Mouse (Mus musculus): ENCODE measurements around the gene Dock6.
"Not testable (repeated sequence)": the region's sequence is repeated elsewhere in the genome, so short reads cannot be mapped to it uniquely, and the experiment has no call there.

Gene Dock6

DNA sequence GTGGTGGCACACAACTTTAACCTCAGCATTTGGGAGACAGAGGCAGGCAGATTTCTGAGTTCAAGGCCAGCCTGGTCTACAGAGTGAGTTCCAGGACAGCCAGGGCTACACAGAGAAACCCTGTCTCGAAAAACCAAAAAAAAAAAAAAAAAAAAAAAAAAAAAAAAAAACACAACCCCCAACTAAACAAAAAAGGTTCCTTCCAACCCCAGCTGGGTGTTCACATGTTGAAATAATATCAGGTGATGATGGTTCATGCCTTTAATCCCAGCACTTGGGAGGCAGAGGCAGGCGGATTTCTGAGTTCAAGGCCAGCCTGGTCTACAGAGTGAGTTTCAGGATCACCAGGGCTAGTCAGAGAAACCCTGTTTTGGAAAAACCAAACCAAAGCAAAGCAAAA is 66.1 kb downstream of the Dock6 start:
- in situ Hi-C loops (cut with MboI; ENCODE audit: low sequenced_read_pairs) = not testable (repeated sequence)

DNA sequence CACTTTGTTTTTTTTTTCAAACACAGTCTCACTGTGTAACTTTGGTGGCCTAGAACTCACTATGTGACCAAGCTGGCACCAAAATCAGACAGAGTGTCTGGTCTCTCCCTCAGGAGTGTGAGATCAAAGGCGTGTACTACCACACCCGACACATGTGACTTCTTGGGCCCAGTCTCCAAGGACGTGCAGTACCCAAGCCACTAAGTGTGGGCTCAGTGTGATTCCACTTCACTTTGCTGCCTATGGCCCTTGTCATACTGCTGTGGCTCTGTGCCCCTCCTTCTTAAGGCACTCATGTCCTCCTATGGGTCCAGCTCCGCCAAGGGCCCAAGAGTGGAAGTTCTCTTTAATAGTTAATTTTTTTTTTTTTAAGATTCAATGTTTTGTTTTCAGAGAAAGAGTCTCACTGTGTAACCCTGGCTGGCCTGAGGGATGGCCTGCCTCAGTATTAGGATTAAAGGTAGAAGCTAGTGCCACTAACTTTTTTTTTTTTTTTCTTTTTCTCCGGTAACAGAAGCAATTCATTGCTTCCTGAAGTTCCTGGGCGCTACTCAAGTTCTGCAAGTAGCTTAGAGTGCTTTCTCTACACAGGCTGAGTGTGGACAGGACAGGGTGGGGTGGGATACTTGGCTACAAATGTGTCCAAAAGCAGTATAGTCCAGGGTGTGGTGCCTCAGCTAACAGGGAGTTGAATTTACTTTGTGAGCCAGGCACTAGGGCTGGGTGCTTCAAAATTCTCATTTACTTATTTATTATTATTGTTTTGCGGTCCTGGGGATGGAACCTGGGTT is 67.7 kb downstream of the Dock6 start:
- in situ Hi-C loops (cut with MboI; ENCODE audit: low sequenced_read_pairs) = no loop called here

DNA sequence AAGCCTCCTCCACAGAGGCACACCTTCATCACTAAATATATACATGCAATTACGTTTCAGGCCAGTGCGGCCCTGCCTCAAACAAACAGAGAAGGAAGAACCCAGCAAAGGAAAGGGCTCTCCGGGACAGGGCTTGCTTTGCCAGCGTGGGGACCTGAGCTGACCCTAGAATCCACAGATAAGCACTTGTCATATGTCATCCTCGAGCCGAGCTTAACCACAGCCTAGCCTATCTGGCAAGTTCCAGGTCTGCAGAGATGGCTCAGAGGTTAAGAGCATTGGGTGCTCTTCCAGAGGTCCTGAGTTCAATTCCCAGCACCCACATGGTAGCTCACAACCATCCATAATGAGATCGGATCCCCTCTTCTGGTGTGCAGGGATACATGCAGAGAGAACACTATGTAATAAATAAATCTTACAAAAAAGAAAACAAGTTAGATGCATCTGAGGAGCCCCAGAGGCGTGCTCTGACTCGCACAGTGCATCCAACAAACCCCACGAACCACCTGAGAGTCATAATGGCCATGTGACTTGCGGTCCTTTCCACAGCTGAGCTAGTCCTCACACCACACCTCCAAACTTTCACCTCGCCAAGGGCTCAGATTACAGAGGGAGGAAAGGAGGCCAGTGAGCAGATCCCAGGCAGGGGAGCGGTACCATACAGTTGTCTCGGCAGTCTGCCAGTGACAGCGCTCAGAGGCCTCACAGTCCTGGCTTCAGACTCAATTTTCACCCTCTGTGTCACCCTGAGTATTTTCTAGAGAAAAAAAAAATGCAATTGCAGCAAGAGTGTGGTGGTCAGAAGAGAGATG is 70.6 kb downstream of the Dock6 start:
- in situ Hi-C loops (cut with MboI; ENCODE audit: low sequenced_read_pairs) = no loop called here

DNA sequence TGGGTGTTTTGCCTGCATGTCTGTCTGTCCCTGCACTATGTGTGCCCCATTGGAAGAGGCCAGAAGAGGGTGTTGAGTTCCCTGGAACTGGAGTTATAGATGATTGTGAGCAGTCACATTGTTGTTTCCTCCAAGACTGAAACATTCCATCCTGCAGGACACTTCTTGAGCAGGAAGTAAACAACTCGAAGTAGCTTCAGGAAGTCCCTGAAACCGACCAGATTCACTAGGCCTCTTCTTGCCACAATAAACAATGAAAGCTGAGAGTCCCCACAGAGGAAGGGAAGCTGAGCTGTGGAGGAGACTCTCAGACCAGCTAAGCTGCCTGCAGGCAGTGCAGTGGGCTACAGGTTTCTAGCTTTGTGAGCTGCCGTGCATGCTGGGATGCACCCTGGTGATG is 74.7 kb downstream of the Dock6 start:
- in situ Hi-C loops (cut with MboI; ENCODE audit: low sequenced_read_pairs) = no loop called here

DNA sequence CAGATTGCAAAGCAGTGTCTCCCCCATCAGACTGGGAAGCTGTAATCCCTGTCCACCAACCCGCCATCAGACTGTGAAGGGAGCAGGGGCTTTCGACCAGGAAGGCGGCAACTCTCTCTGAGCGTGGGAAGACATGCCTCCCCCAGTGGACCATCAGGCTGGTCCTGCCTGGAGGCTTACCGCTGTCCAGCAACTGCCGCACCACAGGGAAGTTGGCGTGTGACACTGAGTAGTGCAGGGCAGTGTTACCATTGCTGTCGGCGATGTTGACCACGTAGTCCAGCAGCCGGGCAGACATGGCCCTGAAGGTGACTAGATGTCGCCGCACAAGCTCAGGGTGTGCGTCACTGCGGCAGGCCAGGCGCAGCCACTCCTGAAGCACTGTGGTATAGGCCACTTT is 78.1 kb downstream of the Dock6 start:
- in situ Hi-C loops (cut with MboI; ENCODE audit: low sequenced_read_pairs) = no loop called here

DNA sequence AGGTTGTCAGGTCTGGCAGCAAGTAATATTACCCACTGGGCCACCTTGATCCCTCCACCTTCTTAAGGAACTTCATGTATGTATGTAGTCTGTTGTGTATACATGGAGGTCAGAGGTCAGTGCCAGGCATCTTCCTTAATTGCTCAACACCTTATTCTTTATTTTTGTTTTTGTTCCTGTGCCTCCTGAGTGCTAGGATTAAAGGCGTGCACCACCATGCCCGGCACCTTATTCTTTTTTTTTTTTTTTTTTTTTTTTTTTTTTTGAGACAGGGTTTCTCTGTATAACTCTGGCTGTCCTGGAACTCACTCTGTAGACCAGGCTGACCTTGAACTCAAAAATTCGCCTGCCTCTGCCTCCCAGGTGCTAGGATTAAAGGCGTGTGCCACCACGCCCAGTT is 79.0 kb downstream of the Dock6 start:
- in situ Hi-C loops (cut with MboI; ENCODE audit: low sequenced_read_pairs) = not testable (repeated sequence)

DNA sequence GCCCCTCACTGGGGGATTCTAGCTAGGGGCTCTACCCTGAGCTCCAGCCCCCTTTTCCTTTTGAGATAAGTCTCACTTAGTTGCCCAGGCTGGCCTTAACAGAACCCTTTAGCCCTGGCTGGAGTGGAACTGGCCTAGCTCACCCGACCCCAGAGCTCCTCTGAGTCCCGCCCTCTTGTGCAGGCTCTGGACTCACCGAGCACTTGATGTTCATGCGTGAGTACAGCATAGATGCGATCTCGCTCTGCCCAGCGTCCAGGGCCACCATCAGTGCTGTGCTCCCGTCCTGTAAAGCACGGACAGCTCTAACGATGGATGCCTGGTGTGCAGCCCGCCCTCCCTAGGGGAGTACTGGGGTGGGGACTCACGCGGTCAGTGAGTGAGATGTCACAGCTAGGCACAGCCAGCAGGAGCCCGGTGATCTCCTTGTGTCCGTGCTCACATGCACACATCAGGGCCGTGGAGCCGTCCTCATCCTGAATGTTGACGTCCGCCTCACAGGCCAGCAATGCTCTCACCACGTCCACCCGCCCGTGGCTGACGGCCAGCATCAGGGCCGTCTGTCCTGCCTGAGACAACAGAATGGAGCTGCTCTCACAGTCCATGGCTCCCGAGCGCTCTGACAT is 82.8 kb downstream of the Dock6 start:
- in situ Hi-C loops (cut with MboI; ENCODE audit: low sequenced_read_pairs) = no loop called here

DNA sequence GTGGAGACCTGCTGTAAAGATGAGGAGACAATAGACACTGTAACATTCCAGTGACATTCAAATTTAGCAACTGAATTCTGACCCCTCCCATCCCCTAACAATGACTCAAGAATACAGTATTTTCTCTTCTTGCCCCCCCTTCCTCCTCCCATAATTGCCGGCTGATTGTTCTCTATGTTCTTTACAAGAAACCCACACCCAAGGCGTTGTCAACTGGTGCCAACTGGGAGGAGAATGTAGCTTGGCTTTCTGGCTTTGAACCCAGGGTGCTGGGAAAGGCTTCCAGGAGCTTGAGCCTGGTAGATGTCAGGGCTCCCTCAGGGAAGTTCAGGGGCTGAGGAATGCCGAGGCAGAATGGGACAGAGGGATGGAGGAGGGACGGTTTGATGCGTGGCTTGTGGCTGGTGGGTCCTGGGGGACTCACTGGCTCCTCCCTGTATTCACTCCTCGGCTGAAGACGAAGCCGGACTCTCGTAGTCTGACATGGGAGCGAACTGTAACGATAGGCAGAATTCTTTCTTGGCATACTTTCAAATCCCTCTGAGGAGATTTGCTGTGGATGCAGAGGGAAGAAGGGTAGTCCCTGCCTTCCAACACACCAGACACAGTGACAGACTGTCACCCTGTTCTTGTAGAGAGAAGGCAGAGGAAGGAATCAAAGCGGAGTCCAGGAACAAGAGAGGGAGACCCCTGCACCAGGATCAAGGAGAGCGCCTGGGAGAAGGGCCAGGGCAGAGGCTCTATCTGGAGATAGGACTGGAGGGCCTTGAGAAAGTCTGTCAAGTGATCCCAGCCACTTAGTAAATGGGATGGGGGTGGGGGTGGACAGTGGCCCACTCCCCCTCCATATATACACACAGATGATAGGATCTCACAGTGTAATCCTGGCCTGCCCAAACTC is 83.7 kb downstream of the Dock6 start:
- in situ Hi-C loops (cut with MboI; ENCODE audit: low sequenced_read_pairs) = no loop called here

DNA sequence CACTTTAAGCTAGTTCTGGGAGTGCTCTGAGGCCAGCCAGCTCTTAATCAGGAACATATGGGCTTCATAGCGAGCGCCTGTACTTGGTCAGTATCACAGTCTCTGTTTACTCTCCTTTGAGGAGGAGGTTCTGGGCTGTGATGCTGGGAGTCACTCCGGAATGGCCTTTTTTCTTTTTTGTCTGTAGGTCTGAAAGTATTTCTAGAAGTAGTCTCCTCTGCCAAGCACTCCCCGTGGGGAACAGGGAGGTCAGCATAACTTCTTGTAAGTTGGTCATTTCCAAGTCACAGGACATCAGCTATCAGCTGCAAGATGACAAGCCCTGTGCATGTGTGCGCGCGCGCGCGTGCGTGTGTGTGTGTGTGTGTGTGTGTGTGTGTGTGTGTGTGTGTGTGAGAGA is 84.5 kb downstream of the Dock6 start:
- in situ Hi-C loops (cut with MboI; ENCODE audit: low sequenced_read_pairs) = no loop called here

DNA sequence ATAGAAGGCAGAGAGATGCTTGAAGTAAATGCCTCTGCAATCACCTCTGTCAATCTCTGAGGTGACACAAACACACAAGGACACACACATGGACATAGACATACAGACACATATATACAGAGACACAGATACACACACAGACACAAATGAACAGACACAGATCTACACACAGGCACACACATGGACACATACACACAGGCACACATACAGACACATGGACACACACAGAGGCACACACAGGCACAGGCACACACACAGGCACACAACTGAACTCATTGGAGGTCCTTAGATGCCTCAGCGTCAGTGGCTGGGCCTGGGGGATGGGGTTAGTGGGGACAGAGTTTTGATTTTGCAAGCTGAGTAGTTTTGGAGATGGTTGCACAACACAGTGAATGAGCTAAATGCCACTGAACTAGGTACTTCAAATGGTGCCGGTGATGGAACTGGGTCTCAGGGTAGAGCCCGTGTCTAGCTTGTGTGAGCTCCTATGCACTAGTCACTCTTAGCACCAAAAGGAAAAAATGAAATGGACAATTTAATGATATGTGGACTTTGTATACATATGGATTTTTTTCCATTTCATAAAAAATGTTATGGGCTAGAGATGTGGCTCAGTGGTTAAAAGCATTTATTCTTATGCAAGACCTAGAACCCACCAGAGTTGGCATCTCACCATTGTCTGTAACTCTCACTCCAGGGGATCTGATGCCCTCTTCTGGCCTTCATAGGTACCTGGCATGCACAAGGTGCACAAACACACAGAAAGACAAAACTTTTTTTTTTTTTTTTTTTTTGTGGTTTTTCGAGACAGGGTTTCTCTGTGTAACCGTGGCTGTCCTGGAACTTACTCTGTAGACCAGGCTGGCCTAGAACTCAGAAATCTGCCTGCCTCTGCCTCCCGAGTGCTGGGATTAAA is 88.1 kb downstream of the Dock6 start:
- in situ Hi-C loops (cut with MboI; ENCODE audit: low sequenced_read_pairs) = no loop called here

DNA sequence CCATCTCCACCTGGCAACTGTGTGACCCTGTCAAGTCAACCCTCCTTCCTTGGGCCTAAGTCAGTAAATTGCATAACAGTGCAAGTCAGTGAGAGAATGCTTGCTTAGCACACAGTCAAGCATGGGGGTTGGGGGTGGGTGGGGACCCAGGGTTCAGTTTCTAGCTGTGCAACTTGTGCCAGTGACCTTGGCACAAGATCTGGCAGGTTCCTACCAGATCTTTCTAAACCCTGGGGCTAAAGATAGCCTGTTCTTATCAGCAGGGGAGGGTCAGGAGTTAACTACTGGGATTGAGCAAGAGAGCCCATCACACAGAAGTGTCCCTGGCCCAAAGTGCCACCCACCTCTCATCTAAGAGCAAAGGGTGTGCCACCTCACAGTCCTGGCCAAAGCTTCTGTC is 90.3 kb downstream of the Dock6 start:
- in situ Hi-C loops (cut with MboI; ENCODE audit: low sequenced_read_pairs) = no loop called here

DNA sequence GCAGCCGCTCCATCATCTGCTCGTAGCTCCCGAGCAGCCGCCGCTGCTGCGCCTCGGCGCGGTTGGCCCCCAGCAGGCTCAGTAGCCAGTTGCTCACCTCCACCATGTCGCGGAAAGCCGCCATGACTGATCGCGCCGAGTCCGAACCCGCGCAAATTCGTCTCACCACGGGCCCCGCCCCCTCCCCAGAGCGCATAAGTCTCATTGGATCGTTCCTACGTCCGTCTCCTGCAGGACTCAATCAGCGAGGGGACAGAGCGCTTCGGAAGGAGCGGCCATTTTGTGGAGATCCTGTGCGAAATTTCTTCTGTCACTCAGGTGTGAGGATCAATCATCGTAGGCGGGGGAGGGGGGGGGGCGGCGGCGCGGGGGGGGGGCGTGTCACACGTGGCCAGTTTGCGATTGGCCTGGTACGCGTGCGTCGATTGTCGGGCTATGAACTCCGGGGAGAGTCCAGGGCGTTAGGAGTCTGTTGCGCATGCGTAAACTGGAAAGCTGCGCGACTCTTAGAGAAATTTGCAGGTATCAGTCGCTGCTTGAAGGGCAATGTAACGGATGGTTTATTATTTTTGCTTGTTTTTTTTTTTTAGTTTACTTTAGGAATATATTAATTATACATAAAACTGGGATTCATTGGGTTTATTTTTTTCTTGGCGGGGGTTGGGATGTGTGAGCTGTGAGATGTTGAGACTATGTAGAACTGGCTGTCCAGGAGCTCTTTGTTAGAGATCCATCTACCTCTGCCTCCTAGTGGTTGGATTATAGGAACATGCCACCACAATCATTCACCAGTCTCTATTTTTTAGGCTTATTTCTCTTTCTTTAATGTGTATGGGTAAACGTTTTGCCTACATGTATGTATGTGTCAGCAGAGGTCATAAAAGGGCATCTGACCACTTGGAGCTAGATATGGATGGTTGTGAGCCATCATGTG is 92.0 kb downstream of the Dock6 start, which contains the start of gene Spc24:
Gene Spc24 (minus strand): TSS at position 149 of the 934 bp plus-strand sequence.
- in situ Hi-C loops (cut with MboI; ENCODE audit: low sequenced_read_pairs) = no loop called here

DNA sequence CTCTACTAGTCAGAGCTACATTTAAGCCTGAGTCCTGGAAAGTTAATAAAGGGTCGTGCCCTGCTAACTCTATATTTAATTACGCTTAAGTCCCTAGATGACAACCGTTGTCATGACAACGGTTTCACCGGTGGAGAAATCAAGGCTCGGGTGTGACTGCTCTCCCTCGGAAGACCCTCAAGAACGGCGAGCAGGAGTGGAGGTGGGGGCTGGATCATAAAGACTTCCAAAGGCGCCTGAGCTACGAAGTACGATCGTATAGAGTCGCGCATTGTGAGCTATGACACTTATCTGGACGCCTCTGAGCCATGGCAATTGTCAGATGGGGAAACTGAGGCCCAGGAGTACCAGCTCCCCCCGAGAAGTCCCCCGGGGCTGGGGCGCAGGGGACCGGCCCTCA is 92.7 kb downstream of the Dock6 start:
- in situ Hi-C loops (cut with MboI; ENCODE audit: low sequenced_read_pairs) = no loop called here

DNA sequence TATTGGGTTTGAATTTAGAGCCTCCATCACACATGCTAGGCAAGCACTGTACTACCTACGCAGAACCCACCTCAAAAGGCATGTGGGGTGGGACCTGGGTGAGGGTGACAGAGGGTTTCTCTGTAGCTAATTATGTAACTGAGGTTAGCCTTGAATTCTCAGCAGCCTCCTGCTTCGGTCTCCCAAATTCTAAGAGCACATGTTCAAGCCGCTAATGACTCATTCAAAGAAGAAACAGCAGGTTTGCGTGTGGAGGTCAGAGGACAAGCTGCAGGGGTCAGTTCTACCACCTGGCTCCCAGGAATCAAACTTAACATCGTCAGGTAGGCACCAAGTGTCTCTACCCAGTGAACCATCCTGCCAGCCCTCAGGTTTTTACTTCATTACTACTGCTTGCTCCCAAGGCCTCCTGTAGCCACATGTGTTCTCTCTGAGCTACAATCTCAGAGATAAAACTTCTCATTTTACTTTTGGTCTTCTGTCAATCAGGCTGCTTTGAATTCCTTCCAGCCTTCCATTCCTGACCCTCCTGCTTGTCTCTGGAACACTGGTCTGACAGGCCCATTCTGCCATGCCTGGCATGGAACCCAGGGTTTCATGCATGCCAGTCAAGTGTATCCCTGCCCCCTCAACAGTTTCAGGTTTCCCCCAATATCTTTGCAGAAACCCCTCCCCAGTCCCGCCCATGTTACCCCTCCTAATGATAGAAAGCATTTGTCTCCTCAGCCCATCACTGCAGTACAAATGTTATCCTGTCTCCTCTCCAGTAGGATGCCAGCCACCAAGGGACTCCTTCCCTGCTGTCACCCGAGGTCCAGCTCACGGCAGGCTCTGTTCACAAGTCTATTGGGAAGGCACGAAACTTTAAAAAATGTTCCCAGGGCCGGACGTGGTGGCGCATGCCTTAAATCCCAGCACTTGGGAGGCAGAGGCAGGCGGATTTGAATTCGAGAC is 93.6 kb downstream of the Dock6 start:
- in situ Hi-C loops (cut with MboI; ENCODE audit: low sequenced_read_pairs) = no loop called here

DNA sequence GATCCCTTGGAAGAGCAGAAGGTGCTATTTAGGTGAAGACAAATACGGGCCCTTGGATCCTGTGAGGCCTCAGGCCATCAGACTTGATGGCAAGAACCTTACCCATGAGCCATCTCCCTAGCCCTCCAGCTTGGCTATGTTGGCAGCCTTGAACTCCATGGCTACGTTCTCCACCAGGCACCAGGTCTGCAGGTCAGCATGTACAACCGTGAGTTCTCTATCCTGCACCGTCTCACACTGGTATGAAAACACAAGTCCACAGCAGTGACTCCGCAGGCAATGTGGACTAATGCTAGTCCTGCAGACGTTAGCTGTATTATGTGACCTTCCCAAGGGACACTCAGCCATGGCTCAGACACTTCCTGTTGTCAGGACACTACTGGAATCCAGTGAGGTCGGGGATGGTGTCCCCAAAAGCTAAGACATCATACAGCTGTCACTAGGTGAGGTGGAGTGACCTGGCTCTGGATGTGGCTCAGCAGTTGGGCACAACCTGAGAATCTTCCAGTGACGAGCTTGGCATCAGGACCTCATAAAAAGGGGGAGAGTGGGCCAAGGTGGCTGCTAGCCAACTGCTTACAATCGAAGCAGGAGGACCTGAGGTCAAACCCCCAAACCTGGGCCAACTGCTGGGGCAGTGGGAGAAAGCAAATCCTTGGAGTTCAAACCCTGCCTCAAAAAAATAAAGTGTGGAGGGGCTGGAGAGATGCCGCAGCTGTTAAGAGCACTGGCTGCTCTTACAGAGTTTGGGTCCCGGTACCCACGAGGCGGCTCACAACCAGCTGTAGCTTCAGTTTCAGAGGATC is 97.7 kb downstream of the Dock6 start:
- in situ Hi-C loops (cut with MboI; ENCODE audit: low sequenced_read_pairs) = no loop called here

DNA sequence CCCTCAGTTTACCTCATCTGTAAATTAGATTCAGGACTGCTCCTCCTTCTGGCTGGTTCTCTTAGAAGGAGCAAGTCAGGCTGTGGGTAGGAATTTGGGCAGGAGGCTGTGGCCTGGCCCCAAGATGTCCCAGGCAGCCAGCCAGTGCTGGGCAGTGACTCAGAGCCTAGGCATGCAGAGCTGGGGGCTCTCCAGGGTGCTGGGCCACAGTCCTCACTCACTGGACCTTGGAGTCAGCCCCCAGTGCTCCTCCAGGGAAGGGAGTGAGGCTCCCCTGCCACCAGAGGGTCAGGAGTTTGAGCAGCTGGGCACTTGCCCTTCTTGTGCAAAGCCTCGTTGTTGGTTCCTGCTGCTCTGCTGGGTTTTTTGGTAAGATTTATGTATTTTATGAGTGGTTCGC is 98.4 kb downstream of the Dock6 start:
- in situ Hi-C loops (cut with MboI; ENCODE audit: low sequenced_read_pairs) = no loop called here

Data from CH12F3 (cell line).